Comparison of ENCODE assay signal across 7 mouse cellular contexts in the genomic region with DNA sequence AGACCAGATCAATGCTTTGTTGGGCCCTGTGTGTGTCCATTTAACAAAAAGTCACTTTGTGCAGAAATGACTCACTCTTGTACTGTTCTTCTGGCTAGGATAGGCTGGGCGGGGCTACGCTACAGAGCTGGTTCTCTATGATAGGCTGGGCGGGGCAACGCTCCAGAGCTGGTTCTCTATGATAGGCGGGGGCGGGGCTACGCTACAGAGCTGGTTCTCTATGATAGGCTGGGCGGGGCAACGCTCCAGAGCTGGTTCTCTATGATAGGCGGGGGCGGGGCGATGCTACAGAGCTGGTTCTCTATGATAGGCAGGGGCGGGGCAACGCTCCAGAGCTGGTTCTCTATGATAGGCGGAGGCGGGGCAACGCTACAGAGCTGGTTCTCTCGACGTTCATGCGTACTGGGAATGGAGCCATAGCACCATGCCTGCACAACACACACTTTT.
DNase-seq lines count a peak whose midpoint lies in the region; ATAC-seq and TF ChIP-seq lines count a peak whose summit lies in the region.
"Not testable (repeated sequence)": the region's sequence is repeated elsewhere in the genome, so short reads cannot be mapped to it uniquely, and the experiment has no call there.

No protein-coding gene starts in this region.

- H3K27ac ChIP-seq in forebrain, postnatal 0 days (ENCODE audit: low read depth, low read length); hindbrain, postnatal 0 days; midbrain, embryonic 11.5 days (ENCODE audit: low read depth, low read length): not testable (repeated sequence)

- not testable (repeated sequence) for H3K9ac ChIP-seq in forebrain, postnatal 0 days; hindbrain, postnatal 0 days (replicated peaks; ENCODE audit: low read length); midbrain, embryonic 11.5 days (ENCODE audit: low read length)

- WGBS in forebrain, postnatal 0 days, result 35% methylated on average over 20 of the region's 20 CpGs
- WGBS in hindbrain, postnatal 0 days, result 40% methylated on average over 20 of the region's 20 CpGs
- 33% methylated on average over 20 of the region's 20 CpGs for WGBS in midbrain, embryonic 11.5 days

- H3K4me3 ChIP-seq in forebrain, postnatal 0 days (ENCODE audit: low read depth, low read length); hindbrain, postnatal 0 days (ENCODE audit: low read length); midbrain, embryonic 11.5 days (ENCODE audit: low read depth, low read length): not testable (repeated sequence)

- DNase-seq in WW6 (ENCODE audit: low read depth, low spot score) (peak; percentile 60), liver (peak; percentile 74)
- DNase-seq in embryo, embryonic 10 days (ENCODE audit: low spot score), result peak; percentile 66
- DNase-seq in forebrain, postnatal 0 days, result peak; percentile 58
- DNase-seq in hindbrain, postnatal 0 days (ENCODE audit: low spot score), result peak; percentile 67
- not testable (repeated sequence) for DNase-seq in midbrain, embryonic 11.5 days (ENCODE audit: low spot score, missing footprints)
- peak; percentile 64 for DNase-seq in retina, embryonic 14.5 days (ENCODE audit: low spot score)

- not testable (repeated sequence) for H3K4me1 ChIP-seq in forebrain, postnatal 0 days (ENCODE audit: insufficient read depth); hindbrain, postnatal 0 days (ENCODE audit: insufficient read depth, low read length); midbrain, embryonic 11.5 days (ENCODE audit: control insufficient read depth, insufficient read depth, low read length)

- H3K9me3 ChIP-seq in forebrain, postnatal 0 days (ENCODE audit: low read length); hindbrain, postnatal 0 days (ENCODE audit: low read length); midbrain, embryonic 11.5 days (ENCODE audit: control insufficient read depth, low read length): not testable (repeated sequence)

- not testable (repeated sequence) for H3K27me3 ChIP-seq in forebrain, postnatal 0 days (ENCODE audit: insufficient read depth, low read length); hindbrain, postnatal 0 days (ENCODE audit: insufficient read depth, low read length); midbrain, embryonic 11.5 days (ENCODE audit: control insufficient read depth, insufficient read depth, low read length)

- ATAC-seq in forebrain, postnatal 0 days, result peak; percentile 68
- ATAC-seq in hindbrain, postnatal 0 days, result peak; percentile 64; the same call in 1 of the 2 replicates
- peak; percentile 61 for ATAC-seq in midbrain, embryonic 11.5 days (ENCODE audit: low FRiP score)

- not testable (repeated sequence) for TF ChIP-seq CTCF in forebrain, postnatal 0 days (IDR thresholded peaks at IDR 0.05; ENCODE audit: low read depth); hindbrain, postnatal 0 days (IDR thresholded peaks at IDR 0.05; ENCODE audit: low read depth)

- not testable (repeated sequence) for H3K36me3 ChIP-seq in forebrain, postnatal 0 days (ENCODE audit: insufficient read depth); hindbrain, postnatal 0 days (ENCODE audit: insufficient read depth, low read length); midbrain, embryonic 11.5 days (ENCODE audit: control insufficient read depth, insufficient read depth, low read length)

- H3K4me2 ChIP-seq in forebrain, postnatal 0 days (ENCODE audit: low read depth); hindbrain, postnatal 0 days (ENCODE audit: low read depth, low read length); midbrain, embryonic 11.5 days: not testable (repeated sequence)
